Mouse (Mus musculus) hindbrain, embryonic 13.5 days (tissue): ENCODE results near the gene Hoxd12. TPM values are rescaled to one million over a fixed set of nuclear protein-coding genes. Genes with fewer than 3 reads are reported as not detected.

Experiments
- ATAC-seq: fragments of 200-750 bp; cut with Nextera tagmentation; 2 replicates; pipeline ENCODE4 v1.8.0; 2017; ENCODE audit warnings: moderate TSS enrichment; ENCODE audit not compliant: low FRiP score
- H3K27ac ChIP-seq: fragments of 300-500 bp; sonication (generic); 2 replicates; pipeline ENCODE4 v1.5.1; 2015; ENCODE audit warnings: inconsistent platforms, mild to moderate bottlenecking, moderate library complexity
- H3K27me3 ChIP-seq: fragments of 300-500 bp; sonication (generic); 2 replicates; pipeline ENCODE4 v1.6.1; 2015; ENCODE audit warnings: mild to moderate bottlenecking, inconsistent platforms
- H3K36me3 ChIP-seq: fragments of 300-500 bp; sonication (generic); 2 replicates; pipeline ENCODE4 v1.6.1; 2015; ENCODE audit warnings: mild to moderate bottlenecking, inconsistent platforms
- H3K4me1 ChIP-seq: fragments of 300-500 bp; sonication (generic); replicated peaks from 2 replicates; pipeline ENCODE4 v1.6.1; 2015; ENCODE audit warnings: inconsistent platforms
- H3K4me2 ChIP-seq: fragments of 300-500 bp; sonication (generic); 2 replicates; pipeline ENCODE4 v1.6.1; 2015; ENCODE audit warnings: inconsistent platforms, mild to moderate bottlenecking, moderate library complexity
- H3K4me3 ChIP-seq: fragments of 300-500 bp; sonication (generic); 2 replicates; pipeline ENCODE4 v1.5.1; 2015; ENCODE audit warnings: mild to moderate bottlenecking, inconsistent platforms
- H3K9ac ChIP-seq: fragments of 300-500 bp; sonication (generic); 2 replicates; pipeline ENCODE4 v1.6.1; 2015; ENCODE audit warnings: mild to moderate bottlenecking, inconsistent platforms
- H3K9me3 ChIP-seq: fragments of 300-500 bp; sonication (generic); 2 replicates; pipeline ENCODE4 v1.6.1; 2016; ENCODE audit warnings: inconsistent platforms
- WGBS: fragments of 180-500 bp; shearing (Covaris S2); methylation state at CpG from one replicate; pipeline ENCODE4 v1.1.7; 2015; 5-methylcytosine and 5-hydroxymethylcytosine counted together
- polyA plus RNA-seq: library from polyadenylated mRNA; unstranded; fragments of >200 nt; fragmentation: Nextera tagmentation; extraction: Ambion mirVana; gene quantifications from 2 replicates; pipeline ENCODE4 v1.2.1, GENCODE M21; 2015

Gene Hoxd12
- polyA plus RNA-seq, 1 experiment from 2014 or later = not detected

DNA sequence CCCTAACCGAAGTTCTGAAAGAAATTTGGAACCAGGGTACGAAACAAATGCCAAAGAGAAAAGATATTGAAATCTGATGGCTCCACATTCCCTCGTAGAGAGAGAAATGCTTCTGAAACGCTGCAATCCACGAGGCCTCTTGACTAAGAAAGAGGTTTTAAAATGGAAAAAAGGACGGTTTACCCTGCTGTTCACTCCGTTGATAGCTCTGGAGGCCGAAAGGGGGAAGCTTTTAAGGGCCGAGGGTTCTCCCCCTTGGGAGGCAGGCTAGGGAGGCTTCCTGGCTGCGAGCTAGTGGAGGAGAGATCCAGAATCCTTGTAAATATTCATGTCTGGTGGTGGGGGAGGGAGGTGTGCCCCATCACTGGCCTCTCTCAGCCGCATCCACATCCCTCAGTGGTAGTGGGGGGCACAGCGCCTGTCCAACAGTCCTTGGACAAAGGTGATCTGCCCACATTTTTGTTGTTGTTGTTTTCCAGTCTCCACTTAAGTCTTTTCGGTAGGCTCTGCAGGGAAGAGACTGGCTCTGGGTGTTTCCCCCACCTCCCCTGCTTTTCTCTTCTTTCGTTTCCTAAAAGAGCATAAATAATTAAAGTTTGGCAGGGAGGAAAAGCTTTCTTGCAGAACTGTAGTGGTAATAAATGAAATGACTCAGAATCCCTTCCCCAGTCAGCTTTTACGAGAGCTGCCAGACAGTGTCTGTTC, 4.2 kb downstream of the Hoxd12 start, which contains the start of gene Hoxd11:
TSS of gene Hoxd11 (plus strand) at position 667 of the 705 bp plus-strand sequence.
- H3K9ac ChIP-seq = no peak within 1 kb of the TSS
- H3K36me3 ChIP-seq = no peaks in the 10 kb centered on the region
- ATAC-seq = no peak
- H3K4me2 ChIP-seq = no peak within 1 kb of the TSS
- H3K9me3 ChIP-seq = no peaks in the 10 kb centered on the region
- WGBS = 2% methylated on average over 15 of the region's 15 CpGs
- H3K27me3 ChIP-seq = peaks cover 100% of the 10 kb centered on the region
- peaks cover 13% of the 10 kb centered on the region for H3K4me1 ChIP-seq
- H3K4me3 ChIP-seq = no peak within 1 kb of the TSS
- no peak within 1 kb of the TSS for H3K27ac ChIP-seq

DNA sequence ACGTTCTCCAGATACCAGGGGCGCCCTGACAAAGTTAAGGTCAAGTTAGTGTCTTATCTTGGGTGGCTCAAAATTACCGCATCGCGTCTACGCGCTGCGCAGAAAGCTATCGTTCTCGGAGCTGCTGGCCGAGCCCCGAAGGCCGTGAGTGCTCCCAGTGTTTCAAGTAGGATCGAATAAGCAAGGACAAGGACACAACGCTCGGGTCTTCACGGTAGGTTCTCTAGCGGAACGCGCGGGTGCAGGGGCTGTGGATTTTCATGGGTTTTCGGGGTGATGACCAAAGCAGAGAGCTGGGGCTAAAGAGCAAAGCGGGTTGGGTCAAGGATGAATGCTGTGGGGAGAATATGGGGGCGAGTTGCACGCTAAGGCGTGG, 4.8 kb downstream of the Hoxd12 start:
- no peak overlapping the region for H3K4me2 ChIP-seq
- H3K4me1 ChIP-seq = peaks cover 13% of the 10 kb centered on the region
- no peak for ATAC-seq
- no peak overlapping the region for H3K4me3 ChIP-seq
- no peak overlapping the region for H3K27ac ChIP-seq
- WGBS = under 1% methylated on average over 26 of the region's 26 CpGs
- H3K9ac ChIP-seq = no peak overlapping the region
- no peaks in the 10 kb centered on the region for H3K9me3 ChIP-seq
- H3K27me3 ChIP-seq = peaks cover 100% of the 10 kb centered on the region
- H3K36me3 ChIP-seq = no peaks in the 10 kb centered on the region

DNA sequence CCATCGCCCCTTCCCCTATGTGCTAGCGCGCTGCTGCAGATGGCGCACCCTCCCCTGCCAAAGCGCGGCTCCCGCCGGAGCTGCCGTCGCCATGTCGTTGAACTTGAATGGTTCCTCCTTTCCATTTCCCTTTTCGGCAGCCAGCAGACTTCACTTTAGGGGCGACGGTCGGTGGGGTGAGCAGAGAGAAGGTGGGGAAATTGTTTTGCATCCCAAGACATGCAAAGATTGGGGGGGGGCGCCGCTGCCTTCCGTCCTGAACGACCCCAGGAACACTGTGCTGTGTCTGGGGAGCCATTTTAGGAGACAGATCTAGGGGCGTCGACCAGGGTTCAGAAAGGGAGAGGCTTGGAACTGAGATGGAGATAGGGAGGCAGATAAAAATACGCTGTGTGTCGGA, 5.2 kb downstream of the Hoxd12 start:
- H3K4me3 ChIP-seq = no peak overlapping the region

DNA sequence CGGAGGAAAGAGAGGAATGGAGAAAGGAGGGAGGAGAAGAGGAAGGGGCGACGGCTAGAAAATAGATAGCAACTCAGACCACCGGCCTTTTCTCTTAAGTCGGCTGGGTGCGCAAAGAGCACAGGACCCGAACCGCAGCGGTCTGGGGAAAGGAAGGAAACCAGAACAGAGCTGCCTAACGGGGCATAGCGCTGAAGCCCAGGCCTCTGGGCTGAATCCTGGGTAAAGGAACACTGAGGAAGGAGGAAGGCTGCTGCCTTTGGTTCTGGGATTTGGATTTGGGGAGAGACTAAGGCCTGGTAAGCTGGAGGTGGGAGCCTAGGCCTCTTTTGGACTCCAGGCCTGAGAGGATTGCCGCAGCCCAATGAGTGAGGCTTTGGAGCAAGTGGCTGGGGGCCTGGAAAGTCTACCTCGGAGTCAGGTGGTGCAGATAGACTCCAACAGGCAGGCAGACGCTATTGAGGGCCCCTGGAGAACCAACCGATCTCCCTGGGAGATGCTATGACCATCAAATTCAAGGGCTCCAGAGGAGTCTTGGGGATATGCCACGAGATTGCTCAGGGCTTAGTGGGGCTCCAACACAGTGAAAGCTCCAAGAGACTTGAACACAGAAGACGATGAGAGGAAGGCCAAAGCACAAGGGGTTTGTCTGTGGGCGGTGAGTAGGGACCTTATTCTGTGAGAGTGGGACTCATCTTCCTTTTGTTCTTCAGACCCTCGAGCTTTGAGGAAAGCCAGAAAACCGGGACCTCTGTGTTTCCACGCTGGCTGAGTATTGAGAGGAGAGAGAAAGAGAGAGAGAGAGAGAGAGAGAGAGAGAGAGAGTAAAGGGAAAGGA, 6.0 kb downstream of the Hoxd12 start:
- no peak overlapping the region for H3K27ac ChIP-seq
- no peak overlapping the region for H3K4me3 ChIP-seq
- H3K4me2 ChIP-seq = no peak overlapping the region
- H3K36me3 ChIP-seq = no peaks in the 10 kb centered on the region
- no peak overlapping the region for H3K9ac ChIP-seq
- peaks cover 13% of the 10 kb centered on the region for H3K4me1 ChIP-seq
- 1% methylated on average over 21 of the region's 21 CpGs for WGBS
- H3K27me3 ChIP-seq = peaks cover 100% of the 10 kb centered on the region
- no peaks in the 10 kb centered on the region for H3K9me3 ChIP-seq
- no peak for ATAC-seq

More for the DNA sequence above, 5.2 kb downstream of the Hoxd12 start:
- 1% methylated on average over 23 of the region's 23 CpGs for WGBS
- ATAC-seq = no peak; the same call in 1 of the 2 replicates
- no peaks in the 10 kb centered on the region for H3K36me3 ChIP-seq
- no peaks in the 10 kb centered on the region for H3K9me3 ChIP-seq
- peaks cover 13% of the 10 kb centered on the region for H3K4me1 ChIP-seq
- no peak overlapping the region for H3K4me2 ChIP-seq
- H3K27ac ChIP-seq = no peak overlapping the region
- peaks cover 100% of the 10 kb centered on the region for H3K27me3 ChIP-seq
- H3K9ac ChIP-seq = no peak overlapping the region

DNA sequence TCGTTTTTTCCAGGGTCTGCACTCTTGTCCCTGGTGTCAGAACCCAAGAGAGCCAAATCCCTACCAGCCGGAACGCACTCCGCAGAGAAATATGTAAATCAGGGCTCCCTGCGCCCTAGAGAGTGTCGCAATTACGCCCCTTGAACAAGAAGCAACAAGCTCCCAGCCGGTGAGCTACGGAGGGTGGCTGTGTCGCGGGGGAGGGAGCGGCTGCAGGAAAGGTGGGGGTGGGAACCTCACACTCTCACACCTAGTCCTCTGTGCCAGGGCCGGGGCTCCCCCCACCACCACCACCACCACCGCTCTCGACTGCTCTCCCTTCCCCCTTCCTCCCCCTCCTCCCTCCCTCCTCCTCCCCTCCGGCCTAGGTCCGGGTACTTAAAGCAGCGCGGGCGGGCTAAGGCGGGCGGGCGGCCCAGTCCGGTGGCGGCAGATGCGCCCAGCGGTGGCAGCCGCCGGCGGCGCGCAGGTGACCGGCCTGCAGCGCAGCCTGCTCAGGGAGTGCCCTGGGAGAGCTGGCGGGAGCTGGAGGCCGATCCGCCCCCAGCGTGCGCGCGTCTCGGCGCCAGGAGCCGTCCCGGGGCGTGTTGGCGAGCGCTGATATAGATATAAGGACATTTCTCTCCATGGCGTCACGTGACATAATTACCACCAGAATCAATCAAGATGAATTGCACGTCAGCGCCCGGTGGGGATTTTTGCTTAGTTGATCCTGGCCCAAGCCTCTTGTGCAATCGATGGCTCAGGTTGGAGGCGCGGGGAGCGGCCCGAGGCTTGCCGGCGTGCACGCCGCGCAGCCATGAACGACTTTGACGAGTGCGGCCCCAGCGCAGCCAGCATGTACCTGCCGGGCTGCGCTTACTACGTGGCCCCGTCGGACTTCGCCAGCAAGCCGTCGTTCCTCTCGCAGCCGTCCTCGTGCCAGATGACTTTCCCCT, 7.0 kb downstream of the Hoxd12 start:
- Histone ChIP-seq H3K27ac (no peak overlapping the region), H3K27me3 (peaks cover 98% of the 10 kb centered on the region), H3K4me3 (peak overlapping the region; percentile 20), H3K9me3 (no peaks in the 10 kb centered on the region), H3K4me1 (peaks cover 13% of the 10 kb centered on the region), H3K36me3 (no peaks in the 10 kb centered on the region), H3K4me2 (no peak overlapping the region), H3K9ac (no peak overlapping the region)
- ATAC-seq = no peak
- under 1% methylated on average over 77 of the region's 78 CpGs for WGBS

DNA sequence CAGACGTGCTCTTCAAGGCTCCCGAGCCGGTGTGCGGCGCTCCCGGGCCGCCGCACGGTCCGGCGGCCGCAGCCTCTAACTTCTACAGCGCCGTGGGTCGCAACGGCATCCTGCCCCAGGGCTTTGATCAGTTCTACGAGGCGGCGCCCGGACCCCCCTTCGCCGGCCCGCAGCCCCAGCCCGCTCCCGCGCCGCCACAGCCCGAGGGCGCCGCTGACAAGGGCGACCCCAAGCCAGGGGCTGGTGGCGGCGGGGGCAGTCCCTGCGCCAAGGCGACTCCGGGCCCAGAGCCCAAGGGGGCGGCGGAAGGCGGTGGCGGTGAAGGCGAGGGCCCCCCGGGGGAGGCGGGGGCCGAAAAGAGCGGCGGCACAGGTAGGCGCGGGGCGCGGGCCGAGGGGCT, 8.0 kb downstream of the Hoxd12 start:
- no peaks in the 10 kb centered on the region for H3K36me3 ChIP-seq
- no peak for ATAC-seq
- H3K27ac ChIP-seq = no peak overlapping the region
- H3K27me3 ChIP-seq = peaks cover 98% of the 10 kb centered on the region
- H3K9ac ChIP-seq = no peak overlapping the region
- H3K9me3 ChIP-seq = no peaks in the 10 kb centered on the region
- no peak overlapping the region for H3K4me2 ChIP-seq
- H3K4me3 ChIP-seq = peak overlapping the region; percentile 20; the same call in 1 of the 2 replicates
- H3K4me1 ChIP-seq = peaks cover 13% of the 10 kb centered on the region
- 2% methylated on average over 32 of the region's 51 CpGs for WGBS

DNA sequence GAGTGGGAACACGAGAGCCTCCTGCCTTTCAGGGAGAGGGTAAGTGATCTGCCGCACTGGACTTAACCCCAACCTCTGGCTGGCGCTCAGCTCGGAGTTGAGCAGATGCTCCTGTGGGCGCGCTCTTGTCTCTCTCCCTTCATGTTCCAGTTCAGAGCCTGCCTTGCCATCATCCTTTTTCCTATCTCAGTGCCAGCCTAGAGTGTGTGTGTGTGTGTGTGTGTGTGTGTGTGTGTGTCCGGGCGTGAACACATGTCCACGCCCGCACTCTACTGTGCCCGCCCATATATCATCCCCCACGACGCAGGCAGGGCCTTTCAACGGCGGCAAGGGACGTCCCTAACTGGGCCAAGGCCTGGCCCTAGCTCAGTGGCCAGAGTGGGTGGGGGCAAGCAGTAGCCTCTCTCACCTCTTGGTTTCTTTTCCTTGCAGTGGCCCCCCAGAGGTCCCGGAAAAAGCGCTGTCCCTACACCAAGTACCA, 8.7 kb downstream of the Hoxd12 start:
- H3K27ac ChIP-seq = no peak overlapping the region
- H3K9ac ChIP-seq = no peak overlapping the region
- 2% methylated on average over 18 of the region's 18 CpGs for WGBS

DNA sequence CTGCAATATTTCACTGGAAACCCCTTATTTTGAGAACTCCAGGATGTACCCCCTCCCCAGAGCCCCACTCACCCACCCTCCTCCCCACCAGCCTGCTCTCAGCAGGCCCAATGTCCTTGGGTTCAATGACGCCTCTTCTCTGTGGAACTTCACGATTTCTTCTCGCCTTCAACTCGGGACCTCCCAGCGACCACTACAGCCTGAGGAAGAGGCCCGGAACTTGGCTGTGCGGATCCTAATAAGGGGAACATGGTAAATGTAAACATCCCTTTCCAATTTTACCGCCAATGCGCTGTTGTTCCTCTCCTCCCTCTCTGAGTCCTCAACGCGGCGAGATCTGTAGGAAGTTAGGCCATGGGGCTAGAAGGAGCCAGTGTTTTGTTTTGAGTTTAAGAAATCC, 9.3 kb downstream of the Hoxd12 start:
- Histone ChIP-seq H3K4me1 (peaks cover 13% of the 10 kb centered on the region), H3K27ac (no peak overlapping the region), H3K4me2 (no peak overlapping the region)

More for the DNA sequence above, 8.7 kb downstream of the Hoxd12 start:
- no peak for ATAC-seq
- Histone ChIP-seq H3K4me3 (no peak overlapping the region), H3K4me1 (peaks cover 13% of the 10 kb centered on the region), H3K27me3 (peaks cover 98% of the 10 kb centered on the region), H3K9me3 (no peaks in the 10 kb centered on the region), H3K4me2 (no peak overlapping the region), H3K36me3 (no peaks in the 10 kb centered on the region)

DNA sequence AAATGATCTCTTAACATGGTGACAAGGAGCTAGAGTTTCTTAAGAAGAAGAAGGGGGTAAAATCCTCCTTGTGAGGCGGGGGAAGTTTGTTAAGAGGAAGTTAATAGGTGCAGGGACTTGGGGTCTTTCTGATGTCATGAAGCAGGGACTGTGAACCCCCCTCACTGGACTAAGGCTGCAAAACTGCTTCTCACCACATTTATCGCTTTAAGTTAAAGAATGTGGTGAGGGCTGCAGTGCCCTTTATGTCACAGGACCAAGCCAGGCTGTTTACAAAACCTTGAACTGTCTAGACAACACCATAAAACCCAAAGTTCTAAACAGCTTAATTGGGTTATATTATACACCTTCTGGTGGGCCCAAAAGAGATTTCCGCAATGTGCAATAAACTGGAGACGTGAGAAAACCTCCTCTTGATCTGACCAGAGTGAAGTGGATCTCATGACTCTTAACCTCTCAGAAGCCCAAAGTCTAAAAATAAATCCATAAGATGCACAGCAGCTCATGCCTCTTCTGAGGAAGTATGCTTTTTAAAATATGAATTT, 10.3 kb downstream of the Hoxd12 start:
- peaks cover 98% of the 10 kb centered on the region for H3K27me3 ChIP-seq
- H3K4me1 ChIP-seq = peaks cover 13% of the 10 kb centered on the region
- H3K4me3 ChIP-seq = no peak overlapping the region
- H3K9me3 ChIP-seq = no peaks in the 10 kb centered on the region
- no peak for ATAC-seq
- no peak overlapping the region for H3K9ac ChIP-seq
- H3K4me2 ChIP-seq = no peak overlapping the region
- WGBS = 13% methylated on average over 4 of the region's 4 CpGs
- H3K27ac ChIP-seq = no peak overlapping the region
- H3K36me3 ChIP-seq = no peaks in the 10 kb centered on the region

More for the DNA sequence above, 9.3 kb downstream of the Hoxd12 start:
- Histone ChIP-seq H3K27me3 (peaks cover 98% of the 10 kb centered on the region), H3K36me3 (no peaks in the 10 kb centered on the region), H3K4me3 (no peak overlapping the region), H3K9me3 (no peaks in the 10 kb centered on the region), H3K9ac (no peak overlapping the region)
- WGBS = 2% methylated on average over 12 of the region's 12 CpGs
- ATAC-seq = no peak

DNA sequence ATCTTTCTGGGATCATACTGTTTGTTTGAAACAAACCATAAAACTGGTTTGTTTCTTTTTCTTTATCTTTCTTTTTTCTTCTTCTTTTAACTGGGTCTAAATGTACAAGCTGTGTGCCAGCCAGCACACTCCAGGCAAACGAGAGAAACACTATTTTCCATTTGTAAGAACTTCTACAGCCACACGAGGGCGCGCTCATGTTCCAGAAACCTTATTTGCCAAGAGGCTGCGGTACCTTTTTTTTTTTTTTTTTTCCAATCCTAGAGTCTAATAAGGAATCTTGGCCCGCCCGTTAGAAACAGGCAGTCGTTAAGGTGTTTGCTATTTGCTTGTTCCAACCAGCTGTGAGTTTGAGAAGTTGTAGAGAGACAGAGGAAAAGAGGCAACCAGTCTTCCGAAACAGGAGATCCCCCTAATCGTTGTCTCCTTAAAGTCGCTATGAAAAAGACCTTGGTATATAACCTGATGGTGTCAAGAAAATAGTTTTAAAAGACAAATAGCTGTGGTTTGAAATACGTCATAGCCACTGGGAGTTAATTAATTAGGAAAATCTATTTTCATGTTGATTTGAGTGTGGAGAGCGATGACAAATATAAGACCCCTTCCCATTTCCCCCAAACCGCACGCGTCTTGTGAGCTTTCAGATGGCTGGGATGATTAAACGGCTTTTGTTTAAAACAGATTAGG, 11.6 kb downstream of the Hoxd12 start:
- ATAC-seq = no peak
- Histone ChIP-seq H3K4me3 (no peak overlapping the region), H3K36me3 (no peaks in the 10 kb centered on the region), H3K4me2 (no peak overlapping the region), H3K9ac (no peak overlapping the region), H3K27ac (no peak overlapping the region), H3K4me1 (peaks cover 15% of the 10 kb centered on the region), H3K9me3 (no peaks in the 10 kb centered on the region), H3K27me3 (peaks cover 94% of the 10 kb centered on the region)
- 6% methylated on average over 17 of the region's 17 CpGs for WGBS

DNA sequence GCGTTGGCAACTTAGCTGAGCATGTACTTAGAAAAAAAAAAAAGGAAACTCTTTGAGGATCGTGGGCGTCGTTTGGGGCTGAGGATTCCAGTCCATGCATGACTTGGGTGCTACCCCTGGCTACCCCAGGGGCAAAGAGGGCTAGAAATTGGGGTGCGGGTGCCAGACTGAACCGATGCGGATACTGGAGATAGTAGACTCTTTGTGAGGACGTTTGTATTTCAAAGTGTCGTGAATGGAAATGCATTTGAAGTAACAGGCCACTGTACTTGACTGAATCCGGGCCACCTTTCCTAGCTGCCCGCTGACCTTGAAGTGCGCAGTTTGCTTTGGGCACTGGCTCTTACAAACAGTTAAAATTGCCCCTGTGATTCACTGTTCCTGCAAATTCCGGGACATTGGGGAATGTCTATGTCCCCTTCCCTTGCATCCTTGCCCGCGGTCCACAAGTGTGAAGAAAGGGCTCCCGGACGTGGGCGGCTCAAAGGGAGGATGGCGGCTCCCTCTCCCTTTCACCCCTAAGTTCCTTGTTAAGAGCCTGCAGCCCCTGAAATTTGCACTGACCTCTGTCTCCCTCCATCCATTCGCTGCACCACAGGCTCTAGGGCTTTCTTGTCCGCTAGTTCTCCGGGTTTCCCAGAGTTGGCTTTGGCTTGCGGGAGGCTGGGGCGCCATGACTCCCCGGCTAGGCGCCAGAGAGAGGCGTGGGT, 12.3 kb downstream of the Hoxd12 start:
- Histone ChIP-seq H3K36me3 (no peaks in the 10 kb centered on the region), H3K9me3 (no peaks in the 10 kb centered on the region), H3K4me2 (no peak overlapping the region), H3K27ac (no peak overlapping the region), H3K4me3 (no peak overlapping the region), H3K27me3 (peaks cover 94% of the 10 kb centered on the region), H3K9ac (no peak overlapping the region), H3K4me1 (peaks cover 13% of the 10 kb centered on the region)
- 1% methylated on average over 27 of the region's 27 CpGs for WGBS
- ATAC-seq = no peak
